Mouse (Mus musculus): ENCODE data around the gene Ccdc71l. TPM values are rescaled to one million over a fixed set of nuclear protein-coding genes. Genes with fewer than 3 reads are reported as not detected.

The Ccdc71l gene
- polyA plus RNA-seq, 1 experiment: 4.0 TPM

- Histone ChIP-seq H3K4me3 (ENCODE audit: low read depth, low read length) (peak overlapping the region; percentile 78), H3K9ac (ENCODE audit: low read depth, poor library complexity, severe bottlenecking) (peak overlapping the region; percentile 95), H3K27me3 (ENCODE audit: control insufficient read depth, insufficient read depth, low read length, poor library complexity, severe bottlenecking) (no peaks in the 10 kb centered on the region), H3K4me1 (ENCODE audit: control insufficient read depth, insufficient read depth, low read length) (no peaks in the 10 kb centered on the region), H3K36me3 (ENCODE audit: control insufficient read depth, insufficient read depth, low read length, poor library complexity, severe bottlenecking) (no peaks in the 10 kb centered on the region), H3K9me3 (replicated peaks; ENCODE audit: control insufficient read depth, insufficient read depth, low read length, poor library complexity, severe bottlenecking) (no peaks in the 10 kb centered on the region), H3K27ac (ENCODE audit: insufficient read depth, low read length) (no peak overlapping the region)
- TF ChIP-seq CTCF (IDR thresholded peaks at IDR 0.05; ENCODE audit: low read depth, low read length) (peak; percentile 54), EP300 (IDR thresholded peaks at IDR 0.05; ENCODE audit: insufficient read depth, low read depth, low read length) (no peak)
These were observed 807 bp downstream of the Ccdc71l start for GRCm38 (mm10) chr12:32379296-32379725.

GRCm38 (mm10) chr12:32379731-32380130 lies 1.2 kb downstream of the Ccdc71l start:
- no peaks in the 10 kb centered on the region for H3K27me3 ChIP-seq (ENCODE audit: control insufficient read depth, insufficient read depth, low read length, poor library complexity, severe bottlenecking)
- no peak overlapping the region for H3K27ac ChIP-seq (ENCODE audit: insufficient read depth, low read length)
- H3K4me1 ChIP-seq (ENCODE audit: control insufficient read depth, insufficient read depth, low read length): no peaks in the 10 kb centered on the region
- H3K4me3 ChIP-seq (ENCODE audit: low read depth, low read length): peak overlapping the region; percentile 78
- TF ChIP-seq CTCF (IDR thresholded peaks at IDR 0.05; ENCODE audit: low read depth, low read length): no peak
- no peak for TF ChIP-seq EP300 (IDR thresholded peaks at IDR 0.05; ENCODE audit: insufficient read depth, low read depth, low read length)
- no peak for TF ChIP-seq POLR2A (IDR thresholded peaks at IDR 0.05; ENCODE audit: insufficient read depth, low read length)
- no peaks in the 10 kb centered on the region for H3K36me3 ChIP-seq (ENCODE audit: control insufficient read depth, insufficient read depth, low read length, poor library complexity, severe bottlenecking)
- no peaks in the 10 kb centered on the region for H3K9me3 ChIP-seq (replicated peaks; ENCODE audit: control insufficient read depth, insufficient read depth, low read length, poor library complexity, severe bottlenecking)
- H3K9ac ChIP-seq (ENCODE audit: low read depth, poor library complexity, severe bottlenecking): peak overlapping the region; percentile 95

GRCm38 (mm10) chr12:32380457-32380856 lies 2.0 kb downstream of the Ccdc71l start:
- Histone ChIP-seq H3K36me3 (ENCODE audit: control insufficient read depth, insufficient read depth, low read length, poor library complexity, severe bottlenecking) (no peaks in the 10 kb centered on the region), H3K9me3 (replicated peaks; ENCODE audit: control insufficient read depth, insufficient read depth, low read length, poor library complexity, severe bottlenecking) (no peaks in the 10 kb centered on the region), H3K27me3 (ENCODE audit: control insufficient read depth, insufficient read depth, low read length, poor library complexity, severe bottlenecking) (no peaks in the 10 kb centered on the region), H3K9ac (ENCODE audit: low read depth, poor library complexity, severe bottlenecking) (no peak overlapping the region), H3K4me1 (ENCODE audit: control insufficient read depth, insufficient read depth, low read length) (no peaks in the 10 kb centered on the region), H3K27ac (ENCODE audit: insufficient read depth, low read length) (no peak overlapping the region), H3K4me3 (ENCODE audit: low read depth, low read length) (no peak overlapping the region)
- TF ChIP-seq POLR2A (IDR thresholded peaks at IDR 0.05; ENCODE audit: insufficient read depth, low read length): no peak
- TF ChIP-seq EP300 (IDR thresholded peaks at IDR 0.05; ENCODE audit: insufficient read depth, low read depth, low read length): no peak
- TF ChIP-seq CTCF (IDR thresholded peaks at IDR 0.05; ENCODE audit: low read depth, low read length): no peak

- H3K36me3 ChIP-seq (ENCODE audit: control insufficient read depth, insufficient read depth, low read length, poor library complexity, severe bottlenecking): no peaks in the 10 kb centered on the region
- no peak overlapping the region for H3K9ac ChIP-seq (ENCODE audit: low read depth, poor library complexity, severe bottlenecking)
- no peak for TF ChIP-seq CTCF (IDR thresholded peaks at IDR 0.05; ENCODE audit: low read depth, low read length)
- no peak for TF ChIP-seq POLR2A (IDR thresholded peaks at IDR 0.05; ENCODE audit: insufficient read depth, low read length)
- no peak overlapping the region for H3K4me3 ChIP-seq (ENCODE audit: low read depth, low read length)
- H3K27ac ChIP-seq (ENCODE audit: insufficient read depth, low read length): no peak overlapping the region
- no peaks in the 10 kb centered on the region for H3K27me3 ChIP-seq (ENCODE audit: control insufficient read depth, insufficient read depth, low read length, poor library complexity, severe bottlenecking)
- no peaks in the 10 kb centered on the region for H3K4me1 ChIP-seq (ENCODE audit: control insufficient read depth, insufficient read depth, low read length)
- H3K9me3 ChIP-seq (replicated peaks; ENCODE audit: control insufficient read depth, insufficient read depth, low read length, poor library complexity, severe bottlenecking): no peaks in the 10 kb centered on the region
These were observed 2.5 kb downstream of the Ccdc71l start for GRCm38 (mm10) chr12:32381011-32381410.

GRCm38 (mm10) chr12:32419537-32419936 lies 41.0 kb downstream of the Ccdc71l start:
- no peak overlapping the region for H3K27ac ChIP-seq (ENCODE audit: insufficient read depth, low read length)
- H3K4me3 ChIP-seq (ENCODE audit: low read depth, low read length): no peak overlapping the region
- no peaks in the 10 kb centered on the region for H3K36me3 ChIP-seq (ENCODE audit: control insufficient read depth, insufficient read depth, low read length, poor library complexity, severe bottlenecking)
- no peak for TF ChIP-seq CTCF (IDR thresholded peaks at IDR 0.05; ENCODE audit: low read depth, low read length)
- TF ChIP-seq EP300 (IDR thresholded peaks at IDR 0.05; ENCODE audit: insufficient read depth, low read depth, low read length): no peak
- TF ChIP-seq POLR2A (IDR thresholded peaks at IDR 0.05; ENCODE audit: insufficient read depth, low read length): no peak
- no peak overlapping the region for H3K9ac ChIP-seq (ENCODE audit: low read depth, poor library complexity, severe bottlenecking)
- no peaks in the 10 kb centered on the region for H3K9me3 ChIP-seq (replicated peaks; ENCODE audit: control insufficient read depth, insufficient read depth, low read length, poor library complexity, severe bottlenecking)
- no peaks in the 10 kb centered on the region for H3K4me1 ChIP-seq (ENCODE audit: control insufficient read depth, insufficient read depth, low read length)
- H3K27me3 ChIP-seq (ENCODE audit: control insufficient read depth, insufficient read depth, low read length, poor library complexity, severe bottlenecking): no peaks in the 10 kb centered on the region

GRCm38 (mm10) chr12:32427832-32428231 lies 49.3 kb downstream of the Ccdc71l start:
- no peak overlapping the region for H3K9ac ChIP-seq (ENCODE audit: low read depth, poor library complexity, severe bottlenecking)
- no peak for TF ChIP-seq EP300 (IDR thresholded peaks at IDR 0.05; ENCODE audit: insufficient read depth, low read depth, low read length)
- TF ChIP-seq CTCF (IDR thresholded peaks at IDR 0.05; ENCODE audit: low read depth, low read length): no peak
- no peak for TF ChIP-seq POLR2A (IDR thresholded peaks at IDR 0.05; ENCODE audit: insufficient read depth, low read length)
- H3K36me3 ChIP-seq (ENCODE audit: control insufficient read depth, insufficient read depth, low read length, poor library complexity, severe bottlenecking): no peaks in the 10 kb centered on the region
- no peak overlapping the region for H3K27ac ChIP-seq (ENCODE audit: insufficient read depth, low read length)
- H3K27me3 ChIP-seq (ENCODE audit: control insufficient read depth, insufficient read depth, low read length, poor library complexity, severe bottlenecking): no peaks in the 10 kb centered on the region
- H3K4me3 ChIP-seq (ENCODE audit: low read depth, low read length): no peak overlapping the region
- peaks cover 2% of the 10 kb centered on the region; the same call in 1 of the 2 replicates for H3K9me3 ChIP-seq (replicated peaks; ENCODE audit: control insufficient read depth, insufficient read depth, low read length, poor library complexity, severe bottlenecking)
- H3K4me1 ChIP-seq (ENCODE audit: control insufficient read depth, insufficient read depth, low read length): no peaks in the 10 kb centered on the region
